Mouse (Mus musculus): ENCODE data around the gene Akap13. TPM values are rescaled to one million over a fixed set of nuclear protein-coding genes. Genes with fewer than 3 reads are reported as not detected.

Gene Akap13
- total and polyA plus RNA-seq, 2 experiments: 8.5 to 92.1 TPM

- Histone ChIP-seq H3K4me1 (ENCODE audit: control insufficient read depth, insufficient read depth, low read length) (peaks cover 5% of the 10 kb centered on the region), H3K4me3 (ENCODE audit: insufficient read depth, low read depth, low read length) (no peak overlapping the region), H3K27ac (replicated peaks; ENCODE audit: insufficient read depth, low read depth, low read length) (no peak overlapping the region), H3K36me3 (ENCODE audit: control insufficient read depth, insufficient read depth, low read length) (no peaks in the 10 kb centered on the region), H3K9ac (ENCODE audit: low read depth, low read length) (no peak overlapping the region), H3K27me3 (ENCODE audit: control insufficient read depth, insufficient read depth, low read length) (no peaks in the 10 kb centered on the region), H3K79me2 (ENCODE audit: control insufficient read depth, insufficient read depth, low read length) (no peaks in the 10 kb centered on the region)
- TF ChIP-seq POLR2A (IDR thresholded peaks at IDR 0.05; ENCODE audit: extremely low read depth, insufficient read depth, low read length) (no peak), CTCF (IDR thresholded peaks at IDR 0.05; ENCODE audit: low read depth, low read length) (no peak)
- no peak for DNase-seq (ENCODE audit: extremely low read depth, low read depth, low spot score)
- WGBS: 64% methylated on average over 2 of the region's 2 CpGs
Measured at GRCm38 (mm10) chr7:75793091-75793490, 337.8 kb downstream of the Akap13 start.

- TF ChIP-seq CTCF (IDR thresholded peaks at IDR 0.05; ENCODE audit: low read depth, low read length): no peak
- no peak for TF ChIP-seq POLR2A (IDR thresholded peaks at IDR 0.05; ENCODE audit: extremely low read depth, insufficient read depth, low read length)
- H3K27ac ChIP-seq (replicated peaks; ENCODE audit: insufficient read depth, low read depth, low read length): no peak overlapping the region
- DNase-seq (ENCODE audit: extremely low read depth, low read depth, low spot score): no peak
- H3K9ac ChIP-seq (ENCODE audit: low read depth, low read length): no peak overlapping the region
- no peaks in the 10 kb centered on the region for H3K27me3 ChIP-seq (ENCODE audit: control insufficient read depth, insufficient read depth, low read length)
- WGBS: 55% methylated on average over 3 of the region's 3 CpGs
- no peaks in the 10 kb centered on the region for H3K36me3 ChIP-seq (ENCODE audit: control insufficient read depth, insufficient read depth, low read length)
- no peaks in the 10 kb centered on the region for H3K79me2 ChIP-seq (ENCODE audit: control insufficient read depth, insufficient read depth, low read length)
- no peak overlapping the region for H3K4me3 ChIP-seq (ENCODE audit: insufficient read depth, low read depth, low read length)
- peaks cover 5% of the 10 kb centered on the region for H3K4me1 ChIP-seq (ENCODE audit: control insufficient read depth, insufficient read depth, low read length)
Measured at GRCm38 (mm10) chr7:75793654-75794335, 338.5 kb downstream of the Akap13 start.

- Histone ChIP-seq H3K27ac (replicated peaks; ENCODE audit: insufficient read depth, low read depth, low read length) (no peak overlapping the region), H3K4me3 (ENCODE audit: insufficient read depth, low read depth, low read length) (no peak overlapping the region), H3K79me2 (ENCODE audit: control insufficient read depth, insufficient read depth, low read length) (no peaks in the 10 kb centered on the region), H3K9ac (ENCODE audit: low read depth, low read length) (no peak overlapping the region), H3K36me3 (ENCODE audit: control insufficient read depth, insufficient read depth, low read length) (no peaks in the 10 kb centered on the region), H3K27me3 (ENCODE audit: control insufficient read depth, insufficient read depth, low read length) (no peaks in the 10 kb centered on the region), H3K4me1 (ENCODE audit: control insufficient read depth, insufficient read depth, low read length) (peaks cover 2% of the 10 kb centered on the region; the same call in 1 of the 2 replicates)
- DNase-seq (ENCODE audit: extremely low read depth, low read depth, low spot score): no peak
- WGBS: 87% methylated on average over 8 of the region's 8 CpGs
- TF ChIP-seq CTCF (IDR thresholded peaks at IDR 0.05; ENCODE audit: low read depth, low read length) (no peak), POLR2A (IDR thresholded peaks at IDR 0.05; ENCODE audit: extremely low read depth, insufficient read depth, low read length) (no peak)
Measured at GRCm38 (mm10) chr7:75795106-75795505, 339.8 kb downstream of the Akap13 start.

- H3K9ac ChIP-seq (ENCODE audit: low read depth, low read length): no peak overlapping the region
- H3K27me3 ChIP-seq (ENCODE audit: control insufficient read depth, insufficient read depth, low read length): no peaks in the 10 kb centered on the region
- H3K4me1 ChIP-seq (ENCODE audit: control insufficient read depth, insufficient read depth, low read length): peaks cover 2% of the 10 kb centered on the region; the same call in 1 of the 2 replicates
- H3K36me3 ChIP-seq (ENCODE audit: control insufficient read depth, insufficient read depth, low read length): no peaks in the 10 kb centered on the region
- H3K4me3 ChIP-seq (ENCODE audit: insufficient read depth, low read depth, low read length): no peak overlapping the region
- DNase-seq (ENCODE audit: extremely low read depth, low read depth, low spot score): peak; percentile 14
- 34% methylated on average over 9 of the region's 9 CpGs for WGBS
- no peaks in the 10 kb centered on the region for H3K79me2 ChIP-seq (ENCODE audit: control insufficient read depth, insufficient read depth, low read length)
- no peak for TF ChIP-seq POLR2A (IDR thresholded peaks at IDR 0.05; ENCODE audit: extremely low read depth, insufficient read depth, low read length)
- TF ChIP-seq CTCF (IDR thresholded peaks at IDR 0.05; ENCODE audit: low read depth, low read length): no peak
- no peak overlapping the region for H3K27ac ChIP-seq (replicated peaks; ENCODE audit: insufficient read depth, low read depth, low read length)
Measured at GRCm38 (mm10) chr7:75796474-75796873, 341.1 kb downstream of the Akap13 start.

- TF ChIP-seq CTCF (IDR thresholded peaks at IDR 0.05; ENCODE audit: low read depth, low read length): no peak
- TF ChIP-seq POLR2A (IDR thresholded peaks at IDR 0.05; ENCODE audit: extremely low read depth, insufficient read depth, low read length): no peak
- Histone ChIP-seq H3K79me2 (ENCODE audit: control insufficient read depth, insufficient read depth, low read length) (no peaks in the 10 kb centered on the region), H3K27ac (replicated peaks; ENCODE audit: insufficient read depth, low read depth, low read length) (no peak overlapping the region), H3K36me3 (ENCODE audit: control insufficient read depth, insufficient read depth, low read length) (no peaks in the 10 kb centered on the region), H3K4me1 (ENCODE audit: control insufficient read depth, insufficient read depth, low read length) (peaks cover 2% of the 10 kb centered on the region; the same call in 1 of the 2 replicates), H3K9ac (ENCODE audit: low read depth, low read length) (no peak overlapping the region), H3K27me3 (ENCODE audit: control insufficient read depth, insufficient read depth, low read length) (no peaks in the 10 kb centered on the region), H3K4me3 (ENCODE audit: insufficient read depth, low read depth, low read length) (no peak overlapping the region)
- WGBS: 75% methylated on average over 4 of the region's 4 CpGs
- DNase-seq (ENCODE audit: extremely low read depth, low read depth, low spot score): no peak
Measured at GRCm38 (mm10) chr7:75800530-75800929, 345.2 kb downstream of the Akap13 start.

GRCm38 (mm10) chr7:75801022-75801421, 345.7 kb downstream of the Akap13 start:
- Histone ChIP-seq H3K4me1 (ENCODE audit: control insufficient read depth, insufficient read depth, low read length) (peaks cover 2% of the 10 kb centered on the region; the same call in 1 of the 2 replicates), H3K36me3 (ENCODE audit: control insufficient read depth, insufficient read depth, low read length) (no peaks in the 10 kb centered on the region), H3K27ac (replicated peaks; ENCODE audit: insufficient read depth, low read depth, low read length) (no peak overlapping the region), H3K79me2 (ENCODE audit: control insufficient read depth, insufficient read depth, low read length) (no peaks in the 10 kb centered on the region), H3K9ac (ENCODE audit: low read depth, low read length) (no peak overlapping the region), H3K27me3 (ENCODE audit: control insufficient read depth, insufficient read depth, low read length) (no peaks in the 10 kb centered on the region), H3K4me3 (ENCODE audit: insufficient read depth, low read depth, low read length) (no peak overlapping the region)
- 94% methylated on average over 3 of the region's 3 CpGs for WGBS
- DNase-seq (ENCODE audit: extremely low read depth, low read depth, low spot score): no peak
- TF ChIP-seq CTCF (IDR thresholded peaks at IDR 0.05; ENCODE audit: low read depth, low read length) (no peak), POLR2A (IDR thresholded peaks at IDR 0.05; ENCODE audit: extremely low read depth, insufficient read depth, low read length) (no peak)
